Mouse (Mus musculus) intestine, embryonic 15.5 days (tissue): Measurements from ENCODE around the gene Gm26558. TPM values are rescaled to one million over a fixed set of nuclear protein-coding genes. Genes with fewer than 3 reads are reported as not detected.

Source experiments
- ATAC-seq: fragments of 200-750 bp; cut with Nextera tagmentation; 2 replicates; pipeline ENCODE4 v1.8.0; 2017; ENCODE audit warnings: moderate TSS enrichment, moderate library complexity
- H3K27ac ChIP-seq: fragments of 300-500 bp; sonication (generic); 2 replicates; pipeline ENCODE4 v1.5.1; 2015; ENCODE audit warnings: mild to moderate bottlenecking, inconsistent platforms
- H3K27me3 ChIP-seq: fragments of 300-500 bp; sonication (generic); replicated peaks from 2 replicates; pipeline ENCODE4 v1.6.1; 2015; ENCODE audit warnings: inconsistent platforms
- H3K36me3 ChIP-seq: fragments of 300-500 bp; sonication (generic); 2 replicates; pipeline ENCODE4 v1.6.1; 2015; ENCODE audit warnings: inconsistent platforms
- H3K4me1 ChIP-seq: fragments of 300-500 bp; sonication (generic); replicated peaks from 2 replicates; pipeline ENCODE4 v1.6.1; 2015; ENCODE audit warnings: inconsistent platforms
- H3K4me2 ChIP-seq: fragments of 300-500 bp; sonication (generic); replicated peaks from 2 replicates; pipeline ENCODE4 v1.6.1; 2015; ENCODE audit warnings: mild to moderate bottlenecking, inconsistent platforms
- H3K4me3 ChIP-seq: fragments of 300-500 bp; sonication (generic); replicated peaks from 2 replicates; pipeline ENCODE4 v1.5.1; 2015; ENCODE audit warnings: inconsistent platforms
- H3K9ac ChIP-seq: fragments of 300-500 bp; sonication (generic); 2 replicates; pipeline ENCODE4 v1.6.1; 2015; ENCODE audit warnings: inconsistent platforms
- H3K9me3 ChIP-seq: fragments of 300-500 bp; sonication (generic); 2 replicates; pipeline ENCODE4 v1.6.1; 2016; ENCODE audit warnings: inconsistent platforms
- WGBS: fragments of 180-500 bp; shearing (Covaris S2); methylation state at CpG from one replicate; pipeline ENCODE4 v1.1.7; 2015; 5-methylcytosine and 5-hydroxymethylcytosine counted together
- polyA plus RNA-seq: library from polyadenylated mRNA; unstranded; fragments of >200 nt; fragmentation: Nextera tagmentation; extraction: Ambion mirVana; gene quantifications from 2 replicates; pipeline ENCODE4 v1.2.1, GENCODE M21; 2015

Gene Gm26558
- polyA plus RNA-seq, 1 experiment from 2014 or later = 4.1 TPM

DNA sequence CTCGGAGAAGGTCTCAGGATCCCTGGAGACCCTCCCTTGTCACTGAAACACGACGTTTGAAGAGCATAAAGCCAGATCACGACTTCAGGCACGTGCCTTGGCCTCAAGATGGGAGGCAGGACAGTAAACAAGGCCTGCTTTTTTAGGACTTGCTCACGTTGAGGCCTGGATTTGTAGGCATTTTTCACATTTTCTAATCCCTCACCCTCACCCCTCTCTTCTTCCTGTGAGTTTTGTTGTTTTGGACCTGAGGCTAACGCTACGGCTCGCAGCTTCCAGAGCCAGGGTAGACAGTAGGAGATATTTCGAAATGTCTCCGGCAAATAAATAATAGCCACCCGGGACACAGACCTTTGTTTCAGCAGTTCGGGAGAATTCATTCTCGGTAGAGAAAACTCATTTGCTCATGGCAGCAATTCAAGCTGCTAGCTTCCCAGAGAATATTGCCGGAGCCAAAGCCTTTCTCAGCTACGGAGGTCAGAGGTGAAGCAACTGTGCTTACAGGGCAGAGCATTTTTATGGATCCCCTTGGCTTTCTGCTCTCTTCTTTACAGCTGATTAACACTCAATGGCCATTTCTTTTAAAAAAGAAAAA lies 18.8 kb downstream of the Gm26558 start:
- WGBS = 47% methylated on average over 16 of the region's 16 CpGs
- Histone ChIP-seq H3K36me3 (no peaks in the 10 kb centered on the region), H3K27me3 (no peaks in the 10 kb centered on the region), H3K4me2 (no peak overlapping the region), H3K4me3 (no peak overlapping the region), H3K9ac (no peak overlapping the region), H3K4me1 (no peaks in the 10 kb centered on the region; the same call in 1 of the 2 replicates), H3K9me3 (no peaks in the 10 kb centered on the region), H3K27ac (no peak overlapping the region)
- no peak for ATAC-seq

DNA sequence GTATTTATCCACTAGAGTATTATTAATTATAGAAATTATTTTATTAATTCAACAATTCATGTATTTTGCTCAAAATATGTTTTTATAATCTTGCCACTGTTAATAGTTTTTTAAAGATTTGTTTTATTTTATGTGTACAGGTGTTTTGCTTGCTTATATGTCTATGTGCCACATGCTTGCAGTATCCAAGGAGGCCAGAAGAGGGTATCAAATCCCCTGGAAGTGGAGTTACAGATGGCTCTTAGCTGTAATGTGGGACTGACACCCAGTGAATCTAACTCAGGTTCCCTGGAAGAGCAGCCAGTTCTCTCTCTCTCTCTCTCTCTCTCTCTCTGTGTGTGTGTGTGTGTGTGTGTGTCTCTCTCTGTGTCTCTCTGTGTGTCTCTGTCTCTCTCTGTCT lies 20.9 kb downstream of the Gm26558 start:
- no peak overlapping the region for H3K9ac ChIP-seq
- no peaks in the 10 kb centered on the region for H3K27me3 ChIP-seq
- H3K4me2 ChIP-seq = no peak overlapping the region
- no peaks in the 10 kb centered on the region for H3K36me3 ChIP-seq
- H3K4me3 ChIP-seq = no peak overlapping the region
- no peaks in the 10 kb centered on the region for H3K9me3 ChIP-seq
- no peak overlapping the region for H3K27ac ChIP-seq
- no peaks in the 10 kb centered on the region; the same call in 1 of the 2 replicates for H3K4me1 ChIP-seq
- ATAC-seq = no peak

DNA sequence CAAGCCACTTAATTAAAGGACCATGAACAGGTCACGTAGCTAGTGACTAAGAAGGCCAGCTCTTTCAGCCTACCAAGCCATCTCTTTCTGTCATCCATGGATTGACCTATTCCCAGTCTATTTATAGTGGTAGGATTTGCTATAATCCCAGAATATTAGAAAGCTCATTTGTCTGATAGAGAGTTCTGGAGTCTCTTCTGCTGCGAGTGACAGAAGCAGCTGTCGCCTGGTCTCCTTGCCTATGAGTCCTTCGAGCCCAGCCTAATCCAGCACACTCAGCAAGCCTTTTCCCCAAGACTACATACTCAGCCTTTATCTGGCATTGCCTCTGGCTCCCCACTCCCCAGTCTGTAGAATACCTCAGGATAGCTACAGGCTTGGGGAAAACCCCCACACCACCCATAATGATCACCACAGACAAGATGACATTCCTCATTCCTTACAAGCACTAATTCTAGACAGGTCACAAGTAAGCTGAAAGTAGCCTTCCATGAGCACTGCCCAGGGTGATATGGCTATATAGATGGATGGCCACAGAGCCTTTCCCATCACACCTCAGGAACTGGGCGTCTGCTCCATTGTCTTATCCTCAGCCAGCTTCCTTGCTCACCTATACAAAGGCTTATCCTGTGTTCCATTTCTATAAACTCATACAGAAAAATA lies 27.7 kb downstream of the Gm26558 start:
- Histone ChIP-seq H3K4me3 (no peak overlapping the region), H3K27me3 (no peaks in the 10 kb centered on the region), H3K9me3 (no peaks in the 10 kb centered on the region), H3K27ac (no peak overlapping the region), H3K4me2 (no peak overlapping the region), H3K9ac (no peak overlapping the region), H3K4me1 (no peaks in the 10 kb centered on the region), H3K36me3 (no peaks in the 10 kb centered on the region)
- no peak for ATAC-seq
- 87% methylated on average over 5 of the region's 5 CpGs for WGBS

DNA sequence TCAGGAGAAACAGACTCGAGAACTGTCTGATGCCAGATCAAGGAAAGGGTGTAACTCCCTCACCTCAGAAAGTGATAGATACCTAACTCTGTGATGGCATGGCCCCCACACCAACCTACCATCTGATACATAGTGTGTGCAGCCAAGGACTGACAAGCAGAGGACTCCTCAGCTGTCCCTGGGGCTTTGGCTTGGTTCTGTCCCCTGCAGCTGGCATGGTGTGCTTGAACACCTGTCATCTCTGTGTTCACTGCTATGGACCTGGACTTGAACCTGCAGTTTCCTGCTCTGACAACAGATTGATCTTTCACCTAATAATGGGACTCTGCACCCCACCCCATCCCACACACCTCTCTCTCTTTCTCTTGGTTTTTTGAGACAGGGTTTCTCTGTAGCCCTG lies 29.5 kb downstream of the Gm26558 start:
- no peak for ATAC-seq
- no peak overlapping the region for H3K9ac ChIP-seq

DNA sequence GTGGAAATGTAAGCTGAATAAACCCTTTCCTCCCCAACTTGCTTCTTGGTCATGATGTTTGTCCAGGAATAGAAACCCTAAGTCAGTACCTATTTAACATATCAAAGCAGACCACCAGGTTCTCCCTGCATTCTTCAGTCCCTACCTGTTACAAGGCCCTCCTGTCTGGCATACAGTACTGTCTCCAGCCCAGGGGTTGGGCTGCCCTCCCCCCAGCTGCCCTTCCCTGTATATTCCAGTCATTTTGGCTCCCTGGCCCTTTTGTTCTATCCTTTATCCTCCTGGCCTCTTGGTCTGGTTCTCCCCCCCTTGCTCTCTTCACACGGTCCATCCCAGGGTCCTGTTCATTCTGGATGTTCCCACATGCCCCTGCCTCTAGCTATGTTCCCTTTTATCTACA lies 30.6 kb downstream of the Gm26558 start:
- H3K27me3 ChIP-seq = no peaks in the 10 kb centered on the region
- H3K4me2 ChIP-seq = no peak overlapping the region
- H3K9me3 ChIP-seq = no peaks in the 10 kb centered on the region
- ATAC-seq = no peak
- 83% methylated on average over 1 of the region's 1 CpGs for WGBS
- H3K27ac ChIP-seq = no peak overlapping the region
- no peak overlapping the region for H3K9ac ChIP-seq
- H3K36me3 ChIP-seq = no peaks in the 10 kb centered on the region
- no peaks in the 10 kb centered on the region for H3K4me1 ChIP-seq
- no peak overlapping the region for H3K4me3 ChIP-seq

More for the DNA sequence above, 29.5 kb downstream of the Gm26558 start:
- H3K4me3 ChIP-seq = no peak overlapping the region
- no peaks in the 10 kb centered on the region for H3K27me3 ChIP-seq
- H3K36me3 ChIP-seq = no peaks in the 10 kb centered on the region
- WGBS = 81% methylated on average over 1 of the region's 1 CpGs
- no peaks in the 10 kb centered on the region for H3K9me3 ChIP-seq
- no peak overlapping the region for H3K27ac ChIP-seq
- no peaks in the 10 kb centered on the region for H3K4me1 ChIP-seq
- no peak overlapping the region for H3K4me2 ChIP-seq

DNA sequence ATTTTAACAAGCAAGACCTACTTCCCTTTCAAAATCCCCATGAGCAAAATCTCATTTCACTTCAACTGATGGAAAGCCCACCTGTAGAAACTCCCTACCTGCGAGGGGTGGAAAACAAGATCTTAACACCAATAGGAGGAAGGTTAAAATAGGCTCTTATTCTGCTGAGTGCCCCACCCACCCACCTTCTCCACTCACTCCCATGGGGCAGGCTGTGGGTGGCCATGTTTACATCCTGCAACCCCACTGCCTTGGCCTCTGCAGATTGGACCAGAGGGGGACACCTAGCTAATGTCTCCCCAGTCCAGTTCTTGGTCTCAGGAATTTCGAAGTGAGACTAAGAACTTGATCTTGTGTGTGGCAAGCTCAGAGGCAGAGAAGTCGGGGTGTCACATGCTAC lies 32.0 kb downstream of the Gm26558 start:
- Histone ChIP-seq H3K4me1 (no peaks in the 10 kb centered on the region), H3K27me3 (no peaks in the 10 kb centered on the region), H3K36me3 (no peaks in the 10 kb centered on the region), H3K4me2 (no peak overlapping the region), H3K4me3 (no peak overlapping the region), H3K9me3 (no peaks in the 10 kb centered on the region), H3K27ac (no peak overlapping the region), H3K9ac (no peak overlapping the region)
- WGBS = 65% methylated on average over 3 of the region's 3 CpGs
- peak; percentile 56; the same call in 1 of the 2 replicates for ATAC-seq

DNA sequence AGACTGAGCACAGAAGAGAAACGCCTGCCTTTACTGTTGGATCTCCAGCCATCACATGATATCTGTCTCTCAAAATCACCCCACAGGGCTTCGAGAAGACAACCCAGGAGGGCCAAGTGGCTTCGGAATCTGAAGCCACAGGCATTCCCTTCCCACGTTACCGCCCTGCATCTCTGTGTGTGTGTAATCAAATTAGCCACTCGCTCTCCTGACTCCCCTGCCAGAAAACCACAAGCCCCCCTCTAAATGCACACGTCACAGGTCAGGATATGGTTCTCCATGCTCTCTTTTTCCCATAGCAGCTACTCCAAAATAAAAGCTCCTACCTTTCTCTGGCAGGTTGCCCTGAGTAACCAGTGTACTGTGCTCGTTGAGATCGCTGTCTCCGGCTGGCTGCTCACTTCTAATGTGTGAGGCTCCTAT lies 32.6 kb downstream of the Gm26558 start:
- Histone ChIP-seq H3K36me3 (no peaks in the 10 kb centered on the region), H3K4me3 (peak overlapping the region; percentile 9; the same call in 1 of the 2 replicates)
- peak; percentile 82 for ATAC-seq

DNA sequence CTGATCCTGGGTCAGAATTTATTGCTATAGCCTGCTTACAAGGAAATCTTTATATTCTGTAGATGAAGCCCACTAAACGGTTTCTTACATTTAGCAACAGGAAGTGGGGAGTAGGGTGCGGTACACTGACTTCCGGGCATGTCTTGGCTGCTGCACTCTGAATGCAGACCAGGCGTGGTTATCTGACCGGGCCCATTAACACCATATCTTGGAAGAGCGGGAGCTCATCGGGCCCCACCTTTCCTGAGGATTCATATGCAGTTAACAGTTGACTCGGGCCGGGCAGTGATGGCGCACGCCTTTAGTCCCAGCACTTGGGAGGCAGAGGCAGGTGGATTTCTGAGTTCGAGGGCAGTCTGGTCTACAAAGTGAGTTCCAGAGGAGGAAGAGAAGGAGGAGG lies 33.5 kb downstream of the Gm26558 start:
- Histone ChIP-seq H3K36me3 (no peaks in the 10 kb centered on the region), H3K4me2 (no peak overlapping the region), H3K9me3 (no peaks in the 10 kb centered on the region), H3K4me3 (no peak overlapping the region), H3K27ac (no peak overlapping the region), H3K4me1 (no peaks in the 10 kb centered on the region), H3K9ac (no peak overlapping the region), H3K27me3 (no peaks in the 10 kb centered on the region)
- no peak for ATAC-seq
- 87% methylated on average over 12 of the region's 12 CpGs for WGBS

More for the DNA sequence above, 32.6 kb downstream of the Gm26558 start:
- no peak overlapping the region for H3K27ac ChIP-seq
- 20% methylated on average over 10 of the region's 10 CpGs for WGBS
- no peaks in the 10 kb centered on the region for H3K4me1 ChIP-seq
- H3K4me2 ChIP-seq = peak overlapping the region; percentile 43
- H3K9ac ChIP-seq = no peak overlapping the region
- H3K9me3 ChIP-seq = no peaks in the 10 kb centered on the region
- no peaks in the 10 kb centered on the region for H3K27me3 ChIP-seq

DNA sequence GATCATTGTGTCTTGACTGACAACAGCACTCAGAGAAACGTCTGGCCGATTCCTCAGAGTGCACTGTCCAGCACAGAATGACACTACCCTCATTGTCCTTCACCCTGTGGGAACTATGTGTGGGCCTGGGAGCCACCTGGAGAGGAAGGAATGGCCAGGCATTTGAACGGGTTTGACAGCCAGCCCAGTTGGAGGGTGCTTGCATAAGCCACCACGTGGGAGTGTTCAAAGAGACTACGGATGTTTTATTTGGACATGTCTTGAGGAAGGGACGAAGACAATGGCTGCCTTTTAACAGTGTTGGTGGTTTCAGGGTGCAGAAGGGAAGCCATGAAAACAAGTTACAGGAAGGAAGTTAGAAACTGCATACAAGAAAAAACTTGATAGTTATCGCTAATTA lies 36.1 kb downstream of the Gm26558 start:
- H3K27me3 ChIP-seq = no peaks in the 10 kb centered on the region
- ATAC-seq = no peak
- H3K36me3 ChIP-seq = no peaks in the 10 kb centered on the region
- no peak overlapping the region for H3K4me2 ChIP-seq
- H3K4me1 ChIP-seq = no peaks in the 10 kb centered on the region
- 64% methylated on average over 7 of the region's 7 CpGs for WGBS
- H3K9ac ChIP-seq = no peak overlapping the region
- no peak overlapping the region for H3K27ac ChIP-seq
- no peak overlapping the region for H3K4me3 ChIP-seq
- H3K9me3 ChIP-seq = no peaks in the 10 kb centered on the region

DNA sequence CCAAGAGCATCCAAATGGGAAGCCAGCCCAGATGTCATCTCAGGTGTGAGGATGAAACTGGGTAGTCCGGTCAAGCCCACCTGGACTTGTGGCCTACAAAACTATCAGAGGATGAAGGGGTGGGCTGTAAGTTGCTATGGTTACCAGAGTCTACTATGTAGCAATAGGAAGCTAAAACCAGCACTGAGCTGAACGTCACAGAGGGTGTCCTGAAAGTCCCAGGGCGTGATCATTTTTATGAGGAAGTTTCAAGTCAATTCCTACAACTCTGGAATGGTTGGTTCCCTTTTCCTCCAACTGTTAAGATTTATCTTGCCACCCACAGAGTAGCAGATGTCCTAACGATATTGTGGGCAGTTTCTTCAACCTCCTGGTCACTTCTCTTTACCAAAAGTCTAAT lies 39.7 kb downstream of the Gm26558 start:
- Histone ChIP-seq H3K4me1 (no peaks in the 10 kb centered on the region), H3K27ac (no peak overlapping the region), H3K9me3 (no peaks in the 10 kb centered on the region), H3K4me3 (no peak overlapping the region), H3K4me2 (no peak overlapping the region), H3K36me3 (no peaks in the 10 kb centered on the region), H3K27me3 (no peaks in the 10 kb centered on the region), H3K9ac (no peak overlapping the region)
- 62% methylated on average over 4 of the region's 4 CpGs for WGBS
- ATAC-seq = no peak

DNA sequence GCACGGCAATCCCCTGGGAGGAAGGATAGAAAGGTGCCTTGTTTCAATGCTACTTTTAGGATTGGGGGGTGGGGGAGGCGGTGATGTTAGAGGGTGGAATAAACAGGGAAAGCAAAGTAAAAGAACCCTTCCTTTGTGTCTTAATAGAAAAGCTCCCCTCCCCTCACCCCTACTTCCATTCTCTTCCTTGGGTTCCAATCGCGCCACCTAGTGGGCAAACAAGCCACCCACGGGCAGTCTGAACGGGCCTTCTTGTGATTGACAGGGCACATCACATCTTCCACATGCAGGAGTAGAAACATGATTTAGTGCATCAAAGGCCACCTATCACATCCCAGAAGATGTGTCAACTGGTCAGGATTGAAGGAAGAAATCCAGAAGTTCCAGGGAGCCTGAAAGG lies 41.7 kb downstream of the Gm26558 start:
- Histone ChIP-seq H3K9me3 (no peaks in the 10 kb centered on the region), H3K27ac (no peak overlapping the region), H3K36me3 (no peaks in the 10 kb centered on the region), H3K4me1 (no peaks in the 10 kb centered on the region), H3K9ac (no peak overlapping the region), H3K4me3 (no peak overlapping the region), H3K27me3 (no peaks in the 10 kb centered on the region), H3K4me2 (no peak overlapping the region)
- ATAC-seq = no peak
- 31% methylated on average over 6 of the region's 6 CpGs for WGBS

DNA sequence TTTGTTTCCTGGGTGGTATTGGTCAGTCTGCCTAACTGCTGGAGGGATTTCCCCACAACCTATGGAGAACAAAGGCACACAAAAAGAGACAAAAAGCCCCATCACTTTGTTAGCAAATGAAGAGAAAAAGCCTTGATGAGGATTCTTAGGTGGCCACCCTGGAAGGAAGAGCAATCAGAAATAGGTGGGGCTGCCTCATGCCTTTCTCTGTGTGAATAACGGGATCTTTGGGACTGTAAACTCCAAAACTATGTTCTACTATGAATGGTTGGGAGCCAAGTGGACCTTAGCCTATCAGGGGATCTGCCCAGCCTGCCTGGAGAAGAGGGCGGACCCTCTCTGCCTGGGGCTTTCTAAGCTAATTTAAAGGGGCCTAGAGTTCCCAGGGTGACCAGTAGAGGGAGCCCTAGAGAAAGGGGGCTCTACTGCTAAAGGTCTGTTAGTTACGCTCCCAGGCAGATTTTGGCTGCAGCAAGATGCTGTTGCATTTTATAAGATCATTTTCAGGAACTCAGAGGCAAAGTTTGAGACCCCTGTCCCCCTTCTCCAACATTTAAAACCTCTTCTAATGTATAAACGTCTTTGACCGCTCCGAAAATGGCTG lies 42.6 kb downstream of the Gm26558 start:
- Histone ChIP-seq H3K4me1 (no peaks in the 10 kb centered on the region), H3K9me3 (no peaks in the 10 kb centered on the region), H3K36me3 (no peaks in the 10 kb centered on the region), H3K27ac (no peak overlapping the region), H3K27me3 (no peaks in the 10 kb centered on the region), H3K9ac (no peak overlapping the region), H3K4me3 (no peak overlapping the region), H3K4me2 (no peak overlapping the region)
- WGBS = 86% methylated on average over 6 of the region's 6 CpGs
- no peak for ATAC-seq

DNA sequence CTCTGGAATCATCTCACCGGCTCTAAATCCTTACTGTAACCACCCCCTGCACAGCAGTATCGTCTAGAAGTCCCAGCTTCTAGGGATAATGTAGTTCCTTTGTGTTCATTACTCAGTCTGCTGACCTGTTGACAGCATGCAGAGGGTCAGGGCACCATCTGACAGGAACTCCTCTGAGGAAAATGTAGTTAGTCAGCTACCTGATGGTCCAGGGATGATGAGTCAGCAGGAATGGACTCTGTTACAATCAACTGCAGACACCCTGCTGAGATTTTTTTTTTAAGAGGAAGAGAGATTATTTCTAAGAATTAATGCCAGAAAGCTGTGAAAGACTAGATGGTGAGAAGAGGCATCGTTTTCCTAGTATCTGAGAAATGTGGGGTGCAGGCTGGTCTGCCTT lies 45.3 kb downstream of the Gm26558 start:
- no peak overlapping the region for H3K4me3 ChIP-seq
- no peak for ATAC-seq
- H3K36me3 ChIP-seq = no peaks in the 10 kb centered on the region
- no peaks in the 10 kb centered on the region for H3K27me3 ChIP-seq
- no peak overlapping the region for H3K9ac ChIP-seq
- H3K4me1 ChIP-seq = no peaks in the 10 kb centered on the region
- no peaks in the 10 kb centered on the region for H3K9me3 ChIP-seq
- WGBS = 69% methylated on average over 3 of the region's 3 CpGs
- H3K4me2 ChIP-seq = no peak overlapping the region
- no peak overlapping the region for H3K27ac ChIP-seq
